Mouse (Mus musculus): ENCODE measurements around the gene Slit3. TPM values are rescaled to one million over a fixed set of nuclear protein-coding genes. Genes with fewer than 3 reads are reported as not detected.

The Slit3 gene
- polyA plus RNA-seq, 2 experiments = 0.20 to 0.23 TPM

GRCm38 (mm10) chr11:35667428-35667827 lies 546.4 kb downstream of the Slit3 start:
- no peak for ATAC-seq (ENCODE audit: insufficient read depth)
- 38% methylated on average over 3 of the region's 3 CpGs for WGBS (ENCODE audit: insufficient replicate concordance)
- TF ChIP-seq CTCF (IDR thresholded peaks at IDR 0.05; ENCODE audit: low read depth) = peak; percentile 78
- no peak for TF ChIP-seq EP300 (IDR thresholded peaks at IDR 0.05; ENCODE audit: low read depth)
- Histone ChIP-seq H3K9me3 (ENCODE audit: control insufficient read depth, low read length) (no peaks in the 10 kb centered on the region), H3K36me3 (replicated peaks; ENCODE audit: control insufficient read depth, insufficient read depth, low read depth) (no peaks in the 10 kb centered on the region), H3K4me1 (replicated peaks; ENCODE audit: control insufficient read depth in 2 of 2, insufficient read depth in 2 of 2, low read length in 1 of 2) (no peaks in the 10 kb centered on the region), H3K9ac (replicated peaks) (no peak overlapping the region), H3K4me3 (ENCODE audit: insufficient read depth in 1 of 2, low read depth in 2 of 2, low read length in 2 of 2) (no peak overlapping the region), H3K27ac (no peak overlapping the region), H3K4me2 (ENCODE audit: low read depth) (no peak overlapping the region), H3K27me3 (ENCODE audit: control insufficient read depth, insufficient read depth, low read length) (no peaks in the 10 kb centered on the region)
- no peak for DNase-seq (ENCODE audit: low read depth in 3 of 3, low spot score in 3 of 3)

- no peak overlapping the region for H3K27ac ChIP-seq
- no peak overlapping the region for H3K9ac ChIP-seq (replicated peaks)
- ATAC-seq (ENCODE audit: insufficient read depth) = no peak
- H3K36me3 ChIP-seq (replicated peaks; ENCODE audit: control insufficient read depth, insufficient read depth, low read depth) = no peaks in the 10 kb centered on the region
- H3K9me3 ChIP-seq (ENCODE audit: control insufficient read depth, low read length) = no peaks in the 10 kb centered on the region
- no peak for TF ChIP-seq CTCF (IDR thresholded peaks at IDR 0.05; ENCODE audit: low read depth)
- TF ChIP-seq EP300 (IDR thresholded peaks at IDR 0.05; ENCODE audit: low read depth) = no peak
- no peak for DNase-seq (ENCODE audit: low read depth in 3 of 3, low spot score in 3 of 3)
- 57% methylated on average over 3 of the region's 3 CpGs for WGBS (ENCODE audit: insufficient replicate concordance)
- no peaks in the 10 kb centered on the region for H3K27me3 ChIP-seq (ENCODE audit: control insufficient read depth, insufficient read depth, low read length)
- no peaks in the 10 kb centered on the region for H3K4me1 ChIP-seq (replicated peaks; ENCODE audit: control insufficient read depth in 2 of 2, insufficient read depth in 2 of 2, low read length in 1 of 2)
- no peak overlapping the region for H3K4me3 ChIP-seq (ENCODE audit: insufficient read depth in 1 of 2, low read depth in 2 of 2, low read length in 2 of 2)
- no peak overlapping the region for H3K4me2 ChIP-seq (ENCODE audit: low read depth)
Measured at GRCm38 (mm10) chr11:35668138-35668537, 547.1 kb downstream of the Slit3 start.

GRCm38 (mm10) chr11:35668750-35669149 lies 547.7 kb downstream of the Slit3 start:
- DNase-seq (ENCODE audit: low read depth in 3 of 3, low spot score in 3 of 3) = no peak
- no peak for TF ChIP-seq CTCF (IDR thresholded peaks at IDR 0.05; ENCODE audit: low read depth)
- no peak for TF ChIP-seq EP300 (IDR thresholded peaks at IDR 0.05; ENCODE audit: low read depth)
- 63% methylated on average over 1 of the region's 1 CpGs for WGBS (ENCODE audit: insufficient replicate concordance)

DNA sequence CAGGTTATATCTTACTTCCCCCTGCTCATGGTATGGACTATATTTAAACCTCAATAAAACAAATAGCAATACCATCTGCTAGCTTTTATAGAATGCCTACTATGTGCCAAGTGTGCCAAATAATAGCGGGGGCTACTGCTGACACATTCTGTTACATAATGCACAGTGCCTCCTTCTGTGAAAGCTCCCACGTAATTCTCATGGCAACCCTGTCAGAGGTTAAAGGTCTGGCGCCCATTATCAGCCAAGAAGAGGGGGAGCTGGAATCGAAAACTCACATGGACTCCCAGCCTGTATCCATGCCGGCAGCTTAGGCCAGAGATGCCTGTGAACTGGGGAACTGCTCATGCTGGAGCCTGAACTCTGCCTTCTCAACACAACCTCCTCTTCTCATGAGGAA lies 548.5 kb downstream of the Slit3 start:
- 52% methylated on average over 5 of the region's 5 CpGs for WGBS (ENCODE audit: insufficient replicate concordance)
- no peaks in the 10 kb centered on the region for H3K36me3 ChIP-seq (replicated peaks; ENCODE audit: control insufficient read depth, insufficient read depth, low read depth)

More at GRCm38 (mm10) chr11:35668750-35669149, 547.7 kb downstream of the Slit3 start:
- Histone ChIP-seq H3K4me1 (replicated peaks; ENCODE audit: control insufficient read depth in 2 of 2, insufficient read depth in 2 of 2, low read length in 1 of 2) (no peaks in the 10 kb centered on the region), H3K27me3 (ENCODE audit: control insufficient read depth, insufficient read depth, low read length) (no peaks in the 10 kb centered on the region), H3K4me2 (ENCODE audit: low read depth) (no peak overlapping the region), H3K4me3 (ENCODE audit: insufficient read depth in 1 of 2, low read depth in 2 of 2, low read length in 2 of 2) (no peak overlapping the region), H3K36me3 (replicated peaks; ENCODE audit: control insufficient read depth, insufficient read depth, low read depth) (no peaks in the 10 kb centered on the region), H3K27ac (no peak overlapping the region), H3K9ac (replicated peaks) (no peak overlapping the region), H3K9me3 (ENCODE audit: control insufficient read depth, low read length) (no peaks in the 10 kb centered on the region)
- no peak for ATAC-seq (ENCODE audit: insufficient read depth)

DNA sequence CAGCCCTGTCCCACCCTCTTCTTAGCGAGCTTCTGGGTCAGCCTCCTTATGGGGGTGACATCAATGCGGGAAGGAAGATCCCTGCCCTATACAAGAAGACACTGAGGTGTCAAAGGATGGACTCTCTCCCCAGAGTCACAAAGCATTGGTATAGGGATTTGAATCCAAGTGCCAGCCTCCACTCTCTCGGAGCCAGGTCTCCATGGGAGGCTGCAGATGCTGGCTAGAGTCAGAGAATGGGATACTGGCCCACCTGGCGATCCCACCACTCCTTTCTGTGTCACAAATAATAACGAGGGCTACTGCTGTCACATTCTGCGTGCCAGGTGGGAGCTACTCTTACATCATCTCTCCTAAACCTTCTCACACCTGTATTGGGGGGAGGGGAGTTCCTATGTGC lies 549.2 kb downstream of the Slit3 start:
- no peaks in the 10 kb centered on the region for H3K4me1 ChIP-seq (replicated peaks; ENCODE audit: control insufficient read depth in 2 of 2, insufficient read depth in 2 of 2, low read length in 1 of 2)
- no peak overlapping the region for H3K27ac ChIP-seq
- no peaks in the 10 kb centered on the region for H3K27me3 ChIP-seq (ENCODE audit: control insufficient read depth, insufficient read depth, low read length)
- ATAC-seq (ENCODE audit: insufficient read depth) (no peak), DNase-seq (ENCODE audit: low read depth in 3 of 3, low spot score in 3 of 3) (no peak)
- H3K4me3 ChIP-seq (ENCODE audit: insufficient read depth in 1 of 2, low read depth in 2 of 2, low read length in 2 of 2) = no peak overlapping the region
- no peak overlapping the region for H3K9ac ChIP-seq (replicated peaks)
- no peak overlapping the region for H3K4me2 ChIP-seq (ENCODE audit: low read depth)
- WGBS (ENCODE audit: insufficient replicate concordance) = 50% methylated on average over 6 of the region's 6 CpGs
- H3K9me3 ChIP-seq (ENCODE audit: control insufficient read depth, low read length) = no peaks in the 10 kb centered on the region
- no peak for TF ChIP-seq EP300 (IDR thresholded peaks at IDR 0.05; ENCODE audit: low read depth)
- no peak for TF ChIP-seq CTCF (IDR thresholded peaks at IDR 0.05; ENCODE audit: low read depth)
- no peaks in the 10 kb centered on the region for H3K36me3 ChIP-seq (replicated peaks; ENCODE audit: control insufficient read depth, insufficient read depth, low read depth)

More for the DNA sequence above, 548.5 kb downstream of the Slit3 start:
- Histone ChIP-seq H3K4me2 (ENCODE audit: low read depth) (no peak overlapping the region), H3K27ac (no peak overlapping the region), H3K9me3 (ENCODE audit: control insufficient read depth, low read length) (no peaks in the 10 kb centered on the region), H3K4me1 (replicated peaks; ENCODE audit: control insufficient read depth in 2 of 2, insufficient read depth in 2 of 2, low read length in 1 of 2) (no peaks in the 10 kb centered on the region), H3K9ac (replicated peaks) (no peak overlapping the region), H3K27me3 (ENCODE audit: control insufficient read depth, insufficient read depth, low read length) (no peaks in the 10 kb centered on the region), H3K4me3 (ENCODE audit: insufficient read depth in 1 of 2, low read depth in 2 of 2, low read length in 2 of 2) (no peak overlapping the region)
- no peak for ATAC-seq (ENCODE audit: insufficient read depth)
- DNase-seq (ENCODE audit: low read depth in 3 of 3, low spot score in 3 of 3) = no peak
- TF ChIP-seq EP300 (IDR thresholded peaks at IDR 0.05; ENCODE audit: low read depth) (no peak), CTCF (IDR thresholded peaks at IDR 0.05; ENCODE audit: low read depth) (no peak)

Measured in liver, embryonic 14.5 days (tissue).